Mouse (Mus musculus): ENCODE data around the gene Mtmr3. TPM values are rescaled to one million over a fixed set of nuclear protein-coding genes. Genes with fewer than 3 reads are reported as not detected.

The Mtmr3 gene
- 10 to 100 TPM; 70.5 to 73.2 TPM for total RNA-seq (2021)
- long read RNA-seq, experiment 1, full-length matches to known transcripts: 23 of 46 reads
- long read RNA-seq, experiment 1, partial matches to known transcripts: 6 of 46 reads
- long read RNA-seq, experiment 1, other reads (novel, unspliced or antisense): 17 of 46 reads
- long read RNA-seq, experiment 2, full-length matches to known transcripts: 26 of 63 reads
- long read RNA-seq, experiment 2, partial matches to known transcripts: 9 of 63 reads
- long read RNA-seq, experiment 2, other reads (novel, unspliced or antisense): 28 of 63 reads

- peak; percentile 90 to 91 for DNase-seq (ENCODE audit: low spot score in 2 of 2)
- Histone ChIP-seq H3K4me3 (peak within 1 kb of the TSS; percentile 83), H3K27ac (peak within 1 kb of the TSS; percentile 98)
- TF ChIP-seq CTCF (conservative IDR thresholded peaks at IDR 0.05): no peak
These were observed at the start of gene Mtmr3 for GRCm38 (mm10) chr11:4594608-4595500. Gene Mtmr3, minus strand, starts transcription at chr11:4594863.

- no peak for TF ChIP-seq CTCF (conservative IDR thresholded peaks at IDR 0.05)
- no peak overlapping the region for H3K4me3 ChIP-seq
- no peak overlapping the region for H3K27ac ChIP-seq
- DNase-seq (ENCODE audit: low spot score in 2 of 2): no peak
These were observed 49.1 kb upstream of the Mtmr3 start for GRCm38 (mm10) chr11:4643722-4644121.

- no peak for DNase-seq (ENCODE audit: low spot score in 2 of 2)
- no peak for TF ChIP-seq CTCF (conservative IDR thresholded peaks at IDR 0.05)
- H3K27ac ChIP-seq: no peak overlapping the region
- no peak overlapping the region for H3K4me3 ChIP-seq
These were observed 46.5 kb upstream of the Mtmr3 start for GRCm38 (mm10) chr11:4641185-4641584.

- Histone ChIP-seq H3K27ac (peak overlapping the region; percentile 87), H3K4me3 (peak overlapping the region; percentile 66)
- DNase-seq (ENCODE audit: low spot score in 2 of 2): no peak
- no peak for TF ChIP-seq CTCF (conservative IDR thresholded peaks at IDR 0.05)
These were observed 43.6 kb upstream of the Mtmr3 start for GRCm38 (mm10) chr11:4638261-4638660.

GRCm38 (mm10) chr11:4637534-4638234 lies 43.0 kb upstream of the Mtmr3 start, which contains the start of gene Ascc2:
Gene Ascc2, plus strand, starts transcription at chr11:4637747.
- Histone ChIP-seq H3K4me3 (peak within 1 kb of the TSS; percentile 66), H3K27ac (peak within 1 kb of the TSS; percentile 87)
- DNase-seq (ENCODE audit: low spot score in 2 of 2): peak; percentile 87 to 88
- peak; percentile 44; the same call in 1 of the 2 replicates for TF ChIP-seq CTCF (conservative IDR thresholded peaks at IDR 0.05)

- peak overlapping the region; percentile 87 for H3K27ac ChIP-seq
- H3K4me3 ChIP-seq: peak overlapping the region; percentile 66
- TF ChIP-seq CTCF (conservative IDR thresholded peaks at IDR 0.05): no peak
- DNase-seq (ENCODE audit: low spot score in 2 of 2): no peak
These were observed 42.2 kb upstream of the Mtmr3 start for GRCm38 (mm10) chr11:4636782-4637342.

- no peak overlapping the region for H3K4me3 ChIP-seq
- no peak for TF ChIP-seq CTCF (conservative IDR thresholded peaks at IDR 0.05)
- no peak overlapping the region for H3K27ac ChIP-seq
- no peak for DNase-seq (ENCODE audit: low spot score in 2 of 2)
These were observed 39.7 kb upstream of the Mtmr3 start for GRCm38 (mm10) chr11:4634395-4634794.

GRCm38 (mm10) chr11:4633420-4633819 lies 38.8 kb upstream of the Mtmr3 start:
- TF ChIP-seq CTCF (conservative IDR thresholded peaks at IDR 0.05): no peak

GRCm38 (mm10) chr11:4629861-4630280 lies 35.2 kb upstream of the Mtmr3 start:
- H3K27ac ChIP-seq: no peak overlapping the region
- no peak for DNase-seq (ENCODE audit: low spot score in 2 of 2)
- no peak overlapping the region for H3K4me3 ChIP-seq
- TF ChIP-seq CTCF (conservative IDR thresholded peaks at IDR 0.05): no peak

More at GRCm38 (mm10) chr11:4633420-4633819, 38.8 kb upstream of the Mtmr3 start:
- H3K27ac ChIP-seq: no peak overlapping the region
- DNase-seq (ENCODE audit: low spot score in 2 of 2): no peak
- H3K4me3 ChIP-seq: no peak overlapping the region

GRCm38 (mm10) chr11:4627636-4628035 lies 33.0 kb upstream of the Mtmr3 start:
- Histone ChIP-seq H3K4me3 (no peak overlapping the region), H3K27ac (no peak overlapping the region)
- TF ChIP-seq CTCF (conservative IDR thresholded peaks at IDR 0.05): no peak
- DNase-seq (ENCODE audit: low spot score in 2 of 2): no peak

- no peak for TF ChIP-seq CTCF (conservative IDR thresholded peaks at IDR 0.05)
- no peak for DNase-seq (ENCODE audit: low spot score in 2 of 2)
- no peak overlapping the region for H3K27ac ChIP-seq
- H3K4me3 ChIP-seq: no peak overlapping the region
These were observed 31.3 kb upstream of the Mtmr3 start for GRCm38 (mm10) chr11:4625931-4626330.

- no peak overlapping the region for H3K27ac ChIP-seq
- DNase-seq (ENCODE audit: low spot score in 2 of 2): no peak
- no peak for TF ChIP-seq CTCF (conservative IDR thresholded peaks at IDR 0.05)
- H3K4me3 ChIP-seq: no peak overlapping the region
These were observed 28.3 kb upstream of the Mtmr3 start for GRCm38 (mm10) chr11:4622997-4623396.
